Mouse (Mus musculus) small intestine, adult 2 months (tissue): Measurements from ENCODE around the gene Heg1. TPM values are rescaled to one million over a fixed set of nuclear protein-coding genes. Genes with fewer than 3 reads are reported as not detected.

Experiments used
- H3K27ac ChIP-seq: fragments of 200-500 bp; 2 replicates; pipeline ENCODE4 v1.5.1; 2012; ENCODE audit warnings: low read depth, low read length, control low read depth, inconsistent platforms; ENCODE audit not compliant: insufficient read depth
- H3K27me3 ChIP-seq: fragments of 200-500 bp; 2 replicates; pipeline ENCODE4 v1.6.1; 2012; ENCODE audit warnings: mild to moderate bottlenecking, moderate library complexity, low read length, inconsistent platforms; ENCODE audit not compliant: control insufficient read depth, insufficient read depth
- H3K36me3 ChIP-seq: fragments of 200-500 bp; 2 replicates; pipeline ENCODE4 v1.6.1; 2012; ENCODE audit warnings: mild to moderate bottlenecking, low read length, control low read depth, inconsistent platforms; ENCODE audit not compliant: control insufficient read depth, insufficient read depth
- H3K4me1 ChIP-seq: fragments of 200-500 bp; 2 replicates; pipeline ENCODE4 v1.6.1; 2012; ENCODE audit warnings: low read length, inconsistent platforms, mixed read lengths; ENCODE audit not compliant: control insufficient read depth, insufficient read depth, insufficient read length
- H3K4me3 ChIP-seq: fragments of 200-500 bp; 2 replicates; pipeline ENCODE4 v1.5.1; 2012; ENCODE audit warnings: low read depth, mild to moderate bottlenecking, control low read depth, inconsistent platforms, low read length, moderate library complexity
- CTCF ChIP-seq: fragments of 200-500 bp; IDR thresholded peaks from 2 replicates; pipeline ENCODE4 v1.5.1; 2012; ENCODE audit warnings: low read depth, mild to moderate bottlenecking, control low read depth, inconsistent platforms, low read length, moderate library complexity, mixed read lengths; ENCODE audit not compliant: insufficient replicate concordance, insufficient read length; ENCODE audit errors: extremely low read depth
- POLR2A ChIP-seq: fragments of 200-500 bp; IDR thresholded peaks from 2 replicates; pipeline ENCODE4 v1.6.1; 2012; ENCODE audit warnings: low read depth, mild to moderate bottlenecking, control low read depth, inconsistent platforms, low read length, moderate library complexity
- WGBS: fragments of 180-500 bp; shearing (Covaris S2); methylation state at CpG from one replicate; pipeline ENCODE4 v1.1.7; 2018; 5-methylcytosine and 5-hydroxymethylcytosine counted together
- polyA plus RNA-seq: library from polyadenylated mRNA; depleted of rRNA; stranded (reverse); fragments of >200 nt; gene quantifications from 2 replicates; pipeline ENCODE4 v1.2.3, GENCODE M21; 2012

The Heg1 gene
- polyA plus RNA-seq, 1 experiment = 12.0 TPM

- 89% methylated on average over 7 of the region's 7 CpGs for WGBS
- Histone ChIP-seq H3K4me1 (peaks cover 3% of the 10 kb centered on the region; the same call in 1 of the 2 replicates), H3K27ac (peak overlapping the region; percentile 37), H3K36me3 (no peaks in the 10 kb centered on the region), H3K4me3 (no peak overlapping the region), H3K27me3 (no peaks in the 10 kb centered on the region)
- TF ChIP-seq POLR2A (no peak), CTCF (no peak)
These were observed 6.9 kb upstream of the Heg1 start for GRCm38 (mm10) chr16:33677313-33677690.

- 44% methylated on average over 5 of the region's 5 CpGs for WGBS
- Histone ChIP-seq H3K4me3 (no peak overlapping the region), H3K36me3 (no peaks in the 10 kb centered on the region), H3K4me1 (peaks cover 3% of the 10 kb centered on the region; the same call in 1 of the 2 replicates), H3K27me3 (no peaks in the 10 kb centered on the region), H3K27ac (peak overlapping the region; percentile 37; the same call in 1 of the 2 replicates)
- no peak for TF ChIP-seq CTCF
- no peak for TF ChIP-seq POLR2A
These were observed 6.3 kb upstream of the Heg1 start for GRCm38 (mm10) chr16:33677901-33678300.

- Histone ChIP-seq H3K4me3 (no peak overlapping the region), H3K36me3 (no peaks in the 10 kb centered on the region), H3K27me3 (no peaks in the 10 kb centered on the region; the same call in 1 of the 2 replicates), H3K27ac (no peak overlapping the region), H3K4me1 (peaks cover 3% of the 10 kb centered on the region; the same call in 1 of the 2 replicates)
- WGBS = 87% methylated on average over 7 of the region's 7 CpGs
- TF ChIP-seq CTCF = no peak
- no peak for TF ChIP-seq POLR2A
These were observed 3.9 kb upstream of the Heg1 start for GRCm38 (mm10) chr16:33680271-33680670.

GRCm38 (mm10) chr16:33680816-33681215 lies 3.4 kb upstream of the Heg1 start:
- TF ChIP-seq POLR2A = no peak
- TF ChIP-seq CTCF = no peak
- Histone ChIP-seq H3K27me3 (no peaks in the 10 kb centered on the region; the same call in 1 of the 2 replicates), H3K36me3 (no peaks in the 10 kb centered on the region), H3K4me1 (peaks cover 3% of the 10 kb centered on the region; the same call in 1 of the 2 replicates), H3K4me3 (no peak overlapping the region), H3K27ac (no peak overlapping the region)
- 46% methylated on average over 10 of the region's 10 CpGs for WGBS

- no peak overlapping the region for H3K4me3 ChIP-seq
- no peak for TF ChIP-seq CTCF
- H3K27me3 ChIP-seq = no peaks in the 10 kb centered on the region; the same call in 1 of the 2 replicates
- peaks cover 3% of the 10 kb centered on the region; the same call in 1 of the 2 replicates for H3K4me1 ChIP-seq
- no peaks in the 10 kb centered on the region for H3K36me3 ChIP-seq
- H3K27ac ChIP-seq = no peak overlapping the region
These were observed 2.5 kb upstream of the Heg1 start for GRCm38 (mm10) chr16:33681661-33682060.

GRCm38 (mm10) chr16:33682651-33683050 lies 1.5 kb upstream of the Heg1 start:
- H3K27ac ChIP-seq = no peak overlapping the region
- H3K4me1 ChIP-seq = peaks cover 3% of the 10 kb centered on the region; the same call in 1 of the 2 replicates
- H3K4me3 ChIP-seq = no peak overlapping the region
- WGBS = 64% methylated on average over 3 of the region's 3 CpGs
- TF ChIP-seq POLR2A (no peak), CTCF (no peak)
- H3K36me3 ChIP-seq = no peaks in the 10 kb centered on the region
- H3K27me3 ChIP-seq = no peaks in the 10 kb centered on the region; the same call in 1 of the 2 replicates

GRCm38 (mm10) chr16:33683206-33684161 lies 686 bp upstream of the Heg1 start:
- H3K36me3 ChIP-seq = no peaks in the 10 kb centered on the region
- 72% methylated on average over 13 of the region's 13 CpGs for WGBS
- no peak for TF ChIP-seq CTCF
- no peak for TF ChIP-seq POLR2A
- peak overlapping the region; percentile 54 for H3K27ac ChIP-seq
- H3K4me3 ChIP-seq = peak overlapping the region; percentile 84
- H3K4me1 ChIP-seq = no peaks in the 10 kb centered on the region; the same call in 1 of the 2 replicates
- no peaks in the 10 kb centered on the region; the same call in 1 of the 2 replicates for H3K27me3 ChIP-seq
